Mouse (Mus musculus): Measurements from ENCODE around the gene Fshr. TPM values are rescaled to one million over a fixed set of nuclear protein-coding genes. Genes with fewer than 3 reads are reported as not detected.
"Not testable (repeated sequence)": the region's sequence is repeated elsewhere in the genome, so short reads cannot be mapped to it uniquely, and the experiment has no call there.

The Fshr gene
- polyA plus RNA-seq, 1 experiment from 2014 or later, result not detected

GRCm38 (mm10) chr17:89100719-89101350 is 99.6 kb downstream of the Fshr start:
- ATAC-seq (ENCODE audit: low read depth), result no peak
- Histone ChIP-seq H3K9me3 (replicated peaks; ENCODE audit: control insufficient read depth, low read length) (no peaks in the 10 kb centered on the region), H3K9ac (ENCODE audit: low read depth, low read length) (no peak overlapping the region), H3K4me3 (ENCODE audit: low read depth, low read length) (no peak overlapping the region), H3K4me1 (ENCODE audit: control insufficient read depth, low read depth, low read length) (no peaks in the 10 kb centered on the region), H3K27ac (ENCODE audit: low read length) (no peak overlapping the region), H3K36me3 (ENCODE audit: control insufficient read depth, insufficient read depth) (no peaks in the 10 kb centered on the region), H3K4me2 (ENCODE audit: low read depth, low read length) (no peak overlapping the region), H3K27me3 (ENCODE audit: control insufficient read depth, insufficient read depth, low read depth, low read length) (no peaks in the 10 kb centered on the region)
- whole genome bisulfite sequencing (ENCODE audit: insufficient replicate concordance), result 32% methylated on average over 5 of the region's 5 CpGs

- not testable (repeated sequence) for H3K9me3 ChIP-seq (replicated peaks; ENCODE audit: control insufficient read depth, low read length); H3K4me3 ChIP-seq (ENCODE audit: low read depth, low read length); ATAC-seq (ENCODE audit: low read depth); H3K27ac ChIP-seq (ENCODE audit: low read length); H3K36me3 ChIP-seq (ENCODE audit: control insufficient read depth, insufficient read depth); H3K9ac ChIP-seq (ENCODE audit: low read depth, low read length); H3K4me2 ChIP-seq (ENCODE audit: low read depth, low read length); H3K4me1 ChIP-seq (ENCODE audit: control insufficient read depth, low read depth, low read length); H3K27me3 ChIP-seq (ENCODE audit: control insufficient read depth, insufficient read depth, low read depth, low read length)
- WGBS (ENCODE audit: insufficient replicate concordance), result 28% methylated on average over 1 of the region's 1 CpGs
These were observed 100.7 kb downstream of the Fshr start for GRCm38 (mm10) chr17:89099733-89100132.

- H3K27me3 ChIP-seq (ENCODE audit: control insufficient read depth, insufficient read depth, low read depth, low read length), result no peaks in the 10 kb centered on the region
- no peak overlapping the region for H3K4me2 ChIP-seq (ENCODE audit: low read depth, low read length)
- no peak overlapping the region for H3K27ac ChIP-seq (ENCODE audit: low read length)
- no peak for ATAC-seq (ENCODE audit: low read depth)
- H3K9ac ChIP-seq (ENCODE audit: low read depth, low read length), result no peak overlapping the region
- H3K36me3 ChIP-seq (ENCODE audit: control insufficient read depth, insufficient read depth), result no peaks in the 10 kb centered on the region
- no peaks in the 10 kb centered on the region for H3K4me1 ChIP-seq (ENCODE audit: control insufficient read depth, low read depth, low read length)
- WGBS (ENCODE audit: insufficient replicate concordance), result 62% methylated on average over 5 of the region's 5 CpGs
- H3K9me3 ChIP-seq (replicated peaks; ENCODE audit: control insufficient read depth, low read length), result no peaks in the 10 kb centered on the region
- no peak overlapping the region for H3K4me3 ChIP-seq (ENCODE audit: low read depth, low read length)
These were observed 110.6 kb downstream of the Fshr start for GRCm38 (mm10) chr17:89089692-89090475.

- no peak overlapping the region for H3K4me2 ChIP-seq (ENCODE audit: low read depth, low read length)
- no peaks in the 10 kb centered on the region for H3K9me3 ChIP-seq (replicated peaks; ENCODE audit: control insufficient read depth, low read length)
- no peak overlapping the region for H3K27ac ChIP-seq (ENCODE audit: low read length)
- no peak overlapping the region for H3K9ac ChIP-seq (ENCODE audit: low read depth, low read length)
- H3K4me1 ChIP-seq (ENCODE audit: control insufficient read depth, low read depth, low read length), result no peaks in the 10 kb centered on the region
- no peak overlapping the region for H3K4me3 ChIP-seq (ENCODE audit: low read depth, low read length)
- 27% methylated on average over 2 of the region's 2 CpGs for WGBS (ENCODE audit: insufficient replicate concordance)
- no peak for ATAC-seq (ENCODE audit: low read depth)
- H3K27me3 ChIP-seq (ENCODE audit: control insufficient read depth, insufficient read depth, low read depth, low read length), result no peaks in the 10 kb centered on the region
- H3K36me3 ChIP-seq (ENCODE audit: control insufficient read depth, insufficient read depth), result no peaks in the 10 kb centered on the region
These were observed 117.6 kb downstream of the Fshr start for GRCm38 (mm10) chr17:89082897-89083296.

GRCm38 (mm10) chr17:89079706-89080105 is 120.8 kb downstream of the Fshr start:
- ATAC-seq (ENCODE audit: low read depth), result no peak
- Histone ChIP-seq H3K9me3 (replicated peaks; ENCODE audit: control insufficient read depth, low read length) (no peaks in the 10 kb centered on the region), H3K4me3 (ENCODE audit: low read depth, low read length) (no peak overlapping the region), H3K27me3 (ENCODE audit: control insufficient read depth, insufficient read depth, low read depth, low read length) (no peaks in the 10 kb centered on the region), H3K36me3 (ENCODE audit: control insufficient read depth, insufficient read depth) (no peaks in the 10 kb centered on the region), H3K4me2 (ENCODE audit: low read depth, low read length) (no peak overlapping the region), H3K9ac (ENCODE audit: low read depth, low read length) (no peak overlapping the region), H3K4me1 (ENCODE audit: control insufficient read depth, low read depth, low read length) (no peaks in the 10 kb centered on the region), H3K27ac (ENCODE audit: low read length) (no peak overlapping the region)
- WGBS (ENCODE audit: insufficient replicate concordance), result 65% methylated on average over 5 of the region's 5 CpGs

GRCm38 (mm10) chr17:89064327-89065095 is 136.0 kb downstream of the Fshr start:
- H3K4me1 ChIP-seq (ENCODE audit: control insufficient read depth, low read depth, low read length), result no peaks in the 10 kb centered on the region
- no peak overlapping the region for H3K4me3 ChIP-seq (ENCODE audit: low read depth, low read length)
- no peak overlapping the region for H3K4me2 ChIP-seq (ENCODE audit: low read depth, low read length)
- no peak overlapping the region for H3K9ac ChIP-seq (ENCODE audit: low read depth, low read length)
- no peaks in the 10 kb centered on the region for H3K36me3 ChIP-seq (ENCODE audit: control insufficient read depth, insufficient read depth)
- no peaks in the 10 kb centered on the region for H3K9me3 ChIP-seq (replicated peaks; ENCODE audit: control insufficient read depth, low read length)
- no peaks in the 10 kb centered on the region for H3K27me3 ChIP-seq (ENCODE audit: control insufficient read depth, insufficient read depth, low read depth, low read length)
- WGBS (ENCODE audit: insufficient replicate concordance), result 21% methylated on average over 3 of the region's 3 CpGs
- H3K27ac ChIP-seq (ENCODE audit: low read length), result no peak overlapping the region
- no peak for ATAC-seq (ENCODE audit: low read depth)

- H3K4me2 ChIP-seq (ENCODE audit: low read depth, low read length), result no peak overlapping the region
- H3K4me1 ChIP-seq (ENCODE audit: control insufficient read depth, low read depth, low read length), result no peaks in the 10 kb centered on the region
- ATAC-seq (ENCODE audit: low read depth), result no peak
- H3K9ac ChIP-seq (ENCODE audit: low read depth, low read length), result no peak overlapping the region
- 61% methylated on average over 8 of the region's 8 CpGs for WGBS (ENCODE audit: insufficient replicate concordance)
- no peaks in the 10 kb centered on the region for H3K9me3 ChIP-seq (replicated peaks; ENCODE audit: control insufficient read depth, low read length)
- H3K36me3 ChIP-seq (ENCODE audit: control insufficient read depth, insufficient read depth), result no peaks in the 10 kb centered on the region
- no peak overlapping the region for H3K4me3 ChIP-seq (ENCODE audit: low read depth, low read length)
- no peak overlapping the region for H3K27ac ChIP-seq (ENCODE audit: low read length)
- no peaks in the 10 kb centered on the region for H3K27me3 ChIP-seq (ENCODE audit: control insufficient read depth, insufficient read depth, low read depth, low read length)
These were observed 138.0 kb downstream of the Fshr start for GRCm38 (mm10) chr17:89062348-89062949.

GRCm38 (mm10) chr17:89051031-89051563 is 149.4 kb downstream of the Fshr start:
- Histone ChIP-seq H3K9ac (ENCODE audit: low read depth, low read length) (no peak overlapping the region), H3K36me3 (ENCODE audit: control insufficient read depth, insufficient read depth) (no peaks in the 10 kb centered on the region), H3K4me1 (ENCODE audit: control insufficient read depth, low read depth, low read length) (no peaks in the 10 kb centered on the region), H3K9me3 (replicated peaks; ENCODE audit: control insufficient read depth, low read length) (no peaks in the 10 kb centered on the region), H3K27ac (ENCODE audit: low read length) (no peak overlapping the region), H3K4me3 (ENCODE audit: low read depth, low read length) (no peak overlapping the region), H3K4me2 (ENCODE audit: low read depth, low read length) (no peak overlapping the region), H3K27me3 (ENCODE audit: control insufficient read depth, insufficient read depth, low read depth, low read length) (no peaks in the 10 kb centered on the region)
- ATAC-seq (ENCODE audit: low read depth), result no peak
- 19% methylated on average over 3 of the region's 3 CpGs for WGBS (ENCODE audit: insufficient replicate concordance)
